Mouse (Mus musculus): ENCODE measurements around the gene Bag5.

DNA sequence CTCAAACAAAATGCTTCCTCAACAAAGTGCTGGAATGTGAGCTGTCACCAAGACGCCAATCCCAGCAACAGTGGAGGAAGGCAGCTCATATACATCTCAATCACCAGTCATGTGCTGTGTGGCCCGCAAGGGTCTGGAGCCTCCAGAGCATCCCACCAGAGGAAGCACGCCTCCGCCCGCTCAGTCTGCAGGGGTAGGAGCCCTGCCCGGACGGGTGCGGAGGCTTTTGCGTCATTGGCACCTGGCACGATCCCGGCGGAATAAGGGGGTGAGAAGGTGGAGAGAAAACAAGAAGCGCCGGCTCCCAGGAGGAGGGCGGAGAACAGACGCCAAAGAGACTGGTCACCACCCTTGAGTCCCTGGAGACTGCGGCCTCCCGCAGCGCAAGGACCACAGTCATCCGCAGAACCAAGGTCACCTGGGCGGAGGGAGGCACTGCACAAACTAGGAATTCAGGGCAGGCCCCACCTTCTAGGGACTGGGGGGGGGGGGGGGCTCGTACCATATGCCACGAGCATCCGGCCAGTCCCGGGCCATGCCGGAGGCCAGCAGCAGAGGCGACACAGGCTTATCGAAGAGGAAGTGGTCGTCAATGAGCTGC is 42.6 kb downstream of the Bag5 start:
- TF ChIP-seq CTCF (IDR thresholded peaks at IDR 0.05; ENCODE audit: low read depth) (no peak), EP300 (IDR thresholded peaks at IDR 0.05; ENCODE audit: low read depth) (no peak)

Measured in liver, postnatal 0 days (tissue).